Mouse (Mus musculus) hematopoietic stem cell, adult 5-6 weeks (primary cell): ENCODE data around the gene Zfp593. TPM values are rescaled to one million over a fixed set of nuclear protein-coding genes. Genes with fewer than 3 reads are reported as not detected.

Source experiments
- ATAC-seq, 2 experiments: fragments of 125-278 bp in 1 of 2; replicated peaks in 1 of 2; 2 replicates each; pipeline ENCODE4 v1.8.0; 2016 to 2017; ENCODE audit warnings: inconsistent platforms in 2 of 2, mild to moderate bottlenecking in 2 of 2, moderate number of reproducible peaks in 2 of 2, low read depth in 1 of 2, moderate TSS enrichment in 1 of 2; ENCODE audit not compliant: low FRiP score in 2 of 2, poor library complexity in 2 of 2, severe bottlenecking in 2 of 2, insufficient read depth in 1 of 2, low TSS enrichment in 1 of 2
- total RNA-seq: library from RNA; stranded (forward); fragments of 172-1452, 232-1000 nt; gene quantifications from 2 replicates; pipeline ENCODE4 v1.2.3, GENCODE M21; 2017

Gene Zfp593
- total RNA-seq, 1 experiment from 2014 or later, result 10.7 TPM

- ATAC-seq, result no peak
Observed at GRCm38 (mm10) chr4:134246719-134247258, 1.4 kb upstream of the Zfp593 start, which contains the start of gene Gm30191. TSS of gene Gm30191 (plus strand) at chr4:134246935.

DNA sequence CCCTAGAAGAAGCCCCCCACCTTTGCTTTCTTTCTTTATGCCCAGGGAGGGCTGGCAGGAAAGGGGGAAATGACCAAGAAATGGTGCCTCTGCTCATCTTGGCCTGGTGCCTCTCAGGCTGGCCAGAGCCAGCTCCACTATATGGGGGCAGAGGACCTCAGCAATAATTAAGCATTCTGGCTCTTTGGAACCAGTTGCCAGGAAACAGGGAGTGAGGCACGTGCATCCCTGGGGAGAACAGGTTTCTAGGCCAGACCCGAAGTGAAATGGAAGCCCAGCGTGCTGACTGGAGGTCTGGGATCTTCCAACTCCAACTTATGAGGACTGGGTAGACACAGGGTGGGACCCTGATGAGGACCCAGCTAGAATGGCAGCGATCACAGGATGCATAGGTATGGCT is 864 bp upstream of the Zfp593 start:
- no peak for ATAC-seq

DNA sequence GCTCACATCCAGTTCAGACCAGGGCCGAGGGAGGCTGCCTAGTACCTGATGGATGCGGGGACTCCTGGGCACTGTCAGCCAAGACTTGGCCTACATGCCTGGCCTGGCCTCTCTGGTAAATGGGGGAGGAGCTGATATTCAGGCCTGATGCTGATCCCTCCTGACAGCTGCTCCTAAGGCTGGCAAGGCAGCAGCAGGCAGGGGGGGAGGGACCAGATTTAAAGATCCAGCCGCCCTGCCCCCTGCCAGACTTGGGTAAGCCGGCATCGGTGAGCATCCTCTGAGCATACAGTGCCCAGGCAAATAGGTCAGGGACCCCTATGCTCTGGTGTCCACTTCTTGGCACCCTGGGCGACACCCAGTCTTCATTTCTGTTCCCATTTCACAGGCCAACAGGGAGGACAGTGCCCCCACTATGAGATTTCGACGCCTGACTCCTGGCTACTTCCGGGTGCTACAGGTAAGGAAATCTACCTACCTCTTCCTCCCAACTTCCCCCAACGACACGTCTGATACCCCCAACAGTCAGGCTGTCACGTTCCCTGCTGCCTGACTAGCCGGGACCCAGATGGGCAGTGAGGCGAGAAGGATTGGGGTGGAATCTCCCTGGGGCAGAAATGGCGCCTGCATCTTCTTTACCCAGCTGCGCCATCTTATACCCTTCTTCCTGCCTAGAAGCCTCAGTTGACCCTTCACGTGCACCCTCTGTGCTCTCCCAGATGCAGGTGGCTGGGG is 1.7 kb downstream of the Zfp593 start, which contains the start of gene E130218I03Rik:
Gene E130218I03Rik (plus strand): TSS at position 147 of the 735 bp plus-strand sequence.
- ATAC-seq, result no peak

DNA sequence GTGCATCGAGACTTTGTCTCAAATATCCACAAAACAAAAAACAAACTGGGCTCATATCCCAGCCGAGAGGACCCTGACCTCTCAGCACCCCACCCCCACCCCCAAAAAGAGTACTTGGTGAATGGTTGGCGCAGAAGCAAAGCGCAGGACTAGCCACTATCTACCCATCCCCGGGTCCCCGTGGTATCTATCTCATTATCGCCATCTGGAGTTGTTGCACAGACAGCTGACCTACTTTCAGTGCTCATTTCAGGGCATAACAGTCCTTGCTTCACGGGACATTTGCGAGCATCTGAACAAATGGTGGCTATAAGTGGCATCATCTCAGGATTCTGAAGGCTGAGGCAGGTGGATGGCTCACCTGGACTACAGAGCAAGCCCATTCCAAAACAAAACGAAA is 6.7 kb downstream of the Zfp593 start:
- no peak for ATAC-seq

GRCm38 (mm10) chr4:134238279-134238651 is 7.1 kb downstream of the Zfp593 start, which contains the start of gene Cnksr1:
TSS of gene Cnksr1 (minus strand) at chr4:134238399.
- peak in 1 of 2 experiments; percentile 10; a peak in 1 of 4 replicates for ATAC-seq

- ATAC-seq, result no peak
Observed at GRCm38 (mm10) chr4:134237582-134238278, 7.7 kb downstream of the Zfp593 start.

DNA sequence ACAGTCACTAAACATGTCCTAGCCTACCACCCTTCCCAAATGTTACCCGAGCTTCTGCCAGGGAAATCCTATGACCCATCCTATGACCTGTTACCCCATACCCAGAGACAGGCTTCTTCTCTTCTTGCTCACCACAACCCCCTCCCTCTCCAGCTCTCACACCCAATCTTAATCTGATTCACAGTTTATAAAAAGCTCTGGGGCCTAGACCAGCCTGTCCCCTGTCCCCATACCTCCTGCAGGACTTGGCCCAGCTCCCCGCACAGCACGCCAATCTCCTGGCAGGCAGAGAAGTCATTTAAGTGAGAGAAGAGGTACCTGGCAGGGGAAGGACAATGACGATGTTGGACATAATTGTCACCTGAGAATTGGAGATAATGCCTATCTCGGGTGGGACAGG is 10.5 kb downstream of the Zfp593 start:
- ATAC-seq, result no peak

DNA sequence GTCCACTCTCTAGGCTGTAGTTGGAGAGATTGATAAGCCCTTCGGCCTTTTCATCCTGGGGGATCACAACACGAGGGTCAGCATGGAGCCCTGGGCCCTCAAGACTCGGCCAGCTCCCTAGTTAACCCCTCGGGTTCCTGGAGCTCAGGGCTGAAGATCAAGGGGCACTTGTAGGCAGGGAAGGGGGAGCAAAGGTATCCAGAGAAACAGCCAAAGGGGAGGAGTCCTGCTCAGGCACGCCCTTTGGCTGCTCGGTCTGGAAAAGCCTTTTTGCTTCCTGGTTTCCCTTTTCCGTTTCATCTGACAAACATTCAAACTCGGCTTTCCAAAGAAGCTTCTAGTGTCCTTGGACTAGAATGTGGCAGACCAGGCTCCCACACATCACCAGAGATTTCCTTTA is 15.0 kb downstream of the Zfp593 start:
- no peak for ATAC-seq

GRCm38 (mm10) chr4:134227194-134227593 is 18.2 kb downstream of the Zfp593 start, which contains the start of gene Catsper4:
TSS of gene Catsper4 (minus strand) at chr4:134227383.
- ATAC-seq, result no peak

DNA sequence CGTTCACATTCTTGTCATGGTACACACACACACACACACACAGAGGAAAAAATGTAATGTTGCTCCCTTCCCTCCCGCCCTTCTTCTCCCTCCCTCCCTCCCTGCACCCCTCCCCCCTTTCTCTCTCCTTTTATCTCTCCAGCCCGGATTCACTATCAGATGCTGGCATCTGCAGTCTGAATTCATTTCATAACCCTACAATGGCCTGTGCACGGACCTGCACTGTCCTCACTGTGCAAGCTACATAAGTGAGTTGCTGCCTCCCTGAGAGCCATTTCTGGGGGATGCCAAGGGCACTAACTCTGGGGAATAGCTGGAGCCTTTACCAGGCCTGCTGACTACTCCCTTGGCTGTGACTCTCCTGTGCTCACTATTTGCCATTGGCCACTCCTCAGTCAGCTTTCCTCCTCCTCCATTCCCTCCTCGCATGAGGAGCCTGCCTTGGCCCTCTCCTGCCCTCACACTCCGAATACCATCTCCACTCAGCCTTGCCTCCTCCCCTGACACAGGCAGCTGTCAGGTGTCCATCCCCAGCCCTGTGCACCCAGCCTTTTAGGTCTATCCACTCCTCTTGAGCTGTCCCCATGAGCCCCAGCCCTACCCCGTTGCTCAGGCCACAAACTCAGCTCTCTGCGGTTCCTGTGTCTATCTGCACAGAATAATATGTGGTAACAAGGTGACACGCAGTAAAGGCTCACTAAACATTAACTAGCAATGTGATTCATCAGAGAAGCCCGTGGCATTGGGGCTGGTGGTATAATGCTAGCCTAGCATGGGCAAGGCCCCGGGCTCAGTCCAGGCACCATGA is 22.4 kb downstream of the Zfp593 start:
- no peak for ATAC-seq

DNA sequence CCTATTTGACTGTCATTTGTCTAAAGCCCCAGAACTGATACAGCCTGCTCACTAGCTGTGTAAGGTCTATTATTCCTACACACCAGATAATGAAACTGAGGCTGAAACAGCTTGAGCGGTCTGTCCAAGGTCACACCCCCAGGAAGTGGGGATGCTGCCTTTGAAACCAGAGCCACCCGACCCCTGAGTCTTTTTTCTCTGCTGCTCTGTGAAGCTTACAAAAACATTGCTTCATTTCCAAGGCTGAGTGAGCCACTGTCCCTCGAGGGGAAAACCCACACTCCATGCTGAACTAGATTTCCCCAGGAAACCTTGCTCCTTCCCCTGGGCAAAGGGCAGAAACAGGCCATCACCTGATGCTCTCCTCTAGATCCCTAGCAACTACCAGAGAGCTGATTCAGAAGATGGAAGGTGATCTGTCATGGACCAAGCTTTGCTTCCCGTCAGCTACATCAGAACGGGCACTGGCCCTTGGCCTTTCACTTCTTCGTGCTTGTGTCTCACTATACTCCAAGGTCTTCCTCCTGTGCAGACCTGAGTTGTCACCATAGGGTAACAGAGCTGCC is 38.8 kb downstream of the Zfp593 start:
- ATAC-seq, result no peak

DNA sequence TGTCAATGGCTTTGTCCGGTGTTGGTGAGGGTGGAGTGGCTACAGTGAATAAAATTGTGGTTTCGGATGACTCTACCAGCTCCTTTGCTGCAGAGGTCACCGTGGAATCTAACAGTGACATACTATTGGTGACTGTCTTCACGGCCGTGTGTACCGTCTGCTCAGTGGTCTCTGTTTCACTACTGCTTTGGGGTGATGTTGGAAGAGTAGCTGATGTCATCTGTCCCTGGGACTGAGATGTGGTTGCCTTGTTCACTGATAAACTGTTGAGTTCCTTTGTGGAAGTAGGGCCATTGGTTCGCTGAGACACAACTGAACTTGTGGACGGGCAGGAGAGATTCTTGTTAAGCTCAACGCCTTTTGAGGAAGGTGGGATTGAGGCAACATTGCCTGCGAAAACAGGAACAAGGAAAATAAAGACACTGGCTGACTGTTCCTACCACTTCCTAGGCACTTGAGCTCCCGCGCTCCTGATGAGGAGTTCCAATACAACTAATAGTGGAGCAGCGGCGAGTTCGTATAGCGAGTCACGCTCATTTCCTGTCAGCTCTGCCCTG is 42.0 kb downstream of the Zfp593 start:
- 0 out of 4 replicates have a peak, but pooled peaks of 1 of the 2 experiments have one; percentile 12 for ATAC-seq

- no peak for ATAC-seq
Observed at GRCm38 (mm10) chr4:134202904-134203303, 42.5 kb downstream of the Zfp593 start, which contains the start of gene Gm7534. TSS of gene Gm7534 (minus strand) at chr4:134203004.

DNA sequence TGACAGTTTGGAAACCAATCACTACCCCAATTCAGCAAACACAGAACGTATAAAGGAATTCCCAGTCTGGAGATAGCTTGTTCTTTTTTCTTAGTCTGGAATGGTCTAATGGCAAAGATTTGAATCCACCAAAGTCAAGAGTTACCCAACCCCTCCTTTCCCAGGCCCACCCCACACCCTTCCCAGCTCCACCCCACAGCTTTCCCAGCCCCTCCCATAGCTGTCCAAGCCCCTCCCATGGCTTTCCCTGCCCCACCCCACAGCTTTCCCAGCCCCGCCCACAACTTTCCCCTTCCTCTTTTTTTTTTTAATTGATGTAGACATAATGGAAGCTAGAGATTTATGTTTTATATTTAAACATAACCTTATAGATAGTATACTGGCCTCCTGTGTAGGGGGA is 46.0 kb downstream of the Zfp593 start:
- no peak for ATAC-seq
